Mouse (Mus musculus): ENCODE data around the gene Ctla2a. TPM values are rescaled to one million over a fixed set of nuclear protein-coding genes. Genes with fewer than 3 reads are reported as not detected.

Gene Ctla2a
- 38.0 TPM for polyA plus RNA-seq (2014; fragmentation: Illumina TruSeq; extraction: RNeasy Lipid Tissue Mini Kit (QIAGEN cat#74804); ENCODE audit: low read depth, low replicate concordance)

GRCm38 (mm10) chr13:60936500-60936901 is at the start of gene Ctla2a, which contains the start of gene Gm49391:
Gene Ctla2a (minus strand): TSS chr13:60936625.
Gene Gm49391 (minus strand): TSS chr13:60936571.

GRCm38 (mm10) chr13:60941884-60942283 is 5.5 kb upstream of the Ctla2a start, which contains the start of gene Tpbpa:
Gene Tpbpa (minus strand): TSS chr13:60941984.

GRCm38 (mm10) chr13:60935490-60935889 is 935 bp downstream of the Ctla2a start, which contains the start of gene Gm49393:
Gene Gm49393 (minus strand): TSS chr13:60935590.

GRCm38 (mm10) chr13:60904780-60905179 is 31.6 kb downstream of the Ctla2a start, which contains the start of gene Tpbpb:
Gene Tpbpb (minus strand): TSS chr13:60904880.

GRCm38 (mm10) chr13:60897328-60897727 is 39.1 kb downstream of the Ctla2a start, which contains the start of gene Ctla2b:
Gene Ctla2b (minus strand): TSS chr13:60897447.

GRCm38 (mm10) chr13:60896794-60897193 is 39.6 kb downstream of the Ctla2a start, which contains the start of gene Gm49392:
Gene Gm49392 (minus strand): TSS chr13:60896894.

Other genes with a start within 250 kb of the Ctla2a start
- not detected for gene BC051665, start 150.3 kb downstream of the Ctla2a start, polyA plus RNA-seq (2014; fragmentation: Illumina TruSeq; extraction: RNeasy Lipid Tissue Mini Kit (QIAGEN cat#74804); ENCODE audit: low read depth, low replicate concordance)
- gene Ctsll3, start 133.8 kb downstream of the Ctla2a start, polyA plus RNA-seq (2014; fragmentation: Illumina TruSeq; extraction: RNeasy Lipid Tissue Mini Kit (QIAGEN cat#74804); ENCODE audit: low read depth, low replicate concordance): not detected
- gene 4930486L24Rik, start 72.2 kb downstream of the Ctla2a start, polyA plus RNA-seq (2014; fragmentation: Illumina TruSeq; extraction: RNeasy Lipid Tissue Mini Kit (QIAGEN cat#74804); ENCODE audit: low read depth, low replicate concordance): 2.1 TPM
- gene Gm49392, start 39.7 kb downstream of the Ctla2a start, polyA plus RNA-seq (2014; fragmentation: Illumina TruSeq; extraction: RNeasy Lipid Tissue Mini Kit (QIAGEN cat#74804); ENCODE audit: low read depth, low replicate concordance): not detected
- 9.9 TPM for gene Ctla2b, start 39.2 kb downstream of the Ctla2a start, polyA plus RNA-seq (2014; fragmentation: Illumina TruSeq; extraction: RNeasy Lipid Tissue Mini Kit (QIAGEN cat#74804); ENCODE audit: low read depth, low replicate concordance)
- gene Tpbpb, start 31.7 kb downstream of the Ctla2a start, polyA plus RNA-seq (2014; fragmentation: Illumina TruSeq; extraction: RNeasy Lipid Tissue Mini Kit (QIAGEN cat#74804); ENCODE audit: low read depth, low replicate concordance): not detected
- gene Gm49393, start 1.0 kb downstream of the Ctla2a start, polyA plus RNA-seq (2014; fragmentation: Illumina TruSeq; extraction: RNeasy Lipid Tissue Mini Kit (QIAGEN cat#74804); ENCODE audit: low read depth, low replicate concordance): 0.82 TPM
- 2.6 TPM for gene Gm49391, start 54 bp downstream of the Ctla2a start, polyA plus RNA-seq (2014; fragmentation: Illumina TruSeq; extraction: RNeasy Lipid Tissue Mini Kit (QIAGEN cat#74804); ENCODE audit: low read depth, low replicate concordance)
- gene Tpbpa, start 5.4 kb upstream of the Ctla2a start, polyA plus RNA-seq (2014; fragmentation: Illumina TruSeq; extraction: RNeasy Lipid Tissue Mini Kit (QIAGEN cat#74804); ENCODE audit: low read depth, low replicate concordance): not detected
- gene Ctsj, start 69.3 kb upstream of the Ctla2a start, polyA plus RNA-seq (2014; fragmentation: Illumina TruSeq; extraction: RNeasy Lipid Tissue Mini Kit (QIAGEN cat#74804); ENCODE audit: low read depth, low replicate concordance): not detected
- not detected for gene Ctsq, start 104.0 kb upstream of the Ctla2a start, polyA plus RNA-seq (2014; fragmentation: Illumina TruSeq; extraction: RNeasy Lipid Tissue Mini Kit (QIAGEN cat#74804); ENCODE audit: low read depth, low replicate concordance)
- not detected for gene Ctsr, start 227.6 kb upstream of the Ctla2a start, polyA plus RNA-seq (2014; fragmentation: Illumina TruSeq; extraction: RNeasy Lipid Tissue Mini Kit (QIAGEN cat#74804); ENCODE audit: low read depth, low replicate concordance)